Mouse (Mus musculus) adrenal gland, postnatal 14 days (tissue): ENCODE data around the gene Pdk3. TPM values are rescaled to one million over a fixed set of nuclear protein-coding genes. Genes with fewer than 3 reads are reported as not detected.

Experiments used
- total RNA-seq: library from RNA; stranded (reverse); gene quantifications from 2 replicates; pipeline ENCODE4 v1.2.3, GENCODE M21; 2021

The Pdk3 gene
- total RNA-seq, 1 experiment from 2014 or later: 13.5 TPM

Other genes starting within 250 kb of the Pdk3 start
- 16.1 and 18.3 TPM in 2 replicates for gene Pola1, start 200.0 kb downstream of the Pdk3 start, total RNA-seq
- gene Pcyt1b, start 177.3 kb downstream of the Pdk3 start, total RNA-seq: 1.0 and 1.3 TPM in 2 replicates
- not detected in 2 replicates for gene AU015836, start 136.5 kb upstream of the Pdk3 start, total RNA-seq